Mouse (Mus musculus) testis, postnatal 10 days (tissue): Measurements from ENCODE around the gene Chrng.
A peak's percentile ranks its signal among the peaks of the same experiment; 100 is the strongest.

ENCODE experiments used
- DNase-seq: peaks from one replicate; pipeline ENCODE4 v3.0.0; 2021; ENCODE audit warnings: low spot score

Chrng gene

GRCm38 (mm10) chr1:87198119-87199065, 6.1 kb upstream of the Chrng start:
- DNase-seq: no peak

GRCm38 (mm10) chr1:87200811-87201210, 3.6 kb upstream of the Chrng start:
- no peak for DNase-seq

- DNase-seq: no peak
Observed at GRCm38 (mm10) chr1:87201848-87202247, 2.6 kb upstream of the Chrng start.

- no peak for DNase-seq
Observed at GRCm38 (mm10) chr1:87203779-87204178, 678 bp upstream of the Chrng start.

GRCm38 (mm10) chr1:87205038-87205437, 581 bp downstream of the Chrng start:
- DNase-seq: no peak

- no peak for DNase-seq
Observed at GRCm38 (mm10) chr1:87205502-87205901, 1.0 kb downstream of the Chrng start.

- DNase-seq: no peak
Observed at GRCm38 (mm10) chr1:87206339-87206738, 1.9 kb downstream of the Chrng start.

GRCm38 (mm10) chr1:87211431-87211830, 7.0 kb downstream of the Chrng start:
- DNase-seq: no peak

- peak; percentile 95 for DNase-seq
Observed at GRCm38 (mm10) chr1:87213735-87214704, 9.6 kb downstream of the Chrng start, which contains the start of gene Eif4e2. Eif4e2 (plus strand) TSS chr1:87213914.

- no peak for DNase-seq
Observed at GRCm38 (mm10) chr1:87214748-87215147, 10.3 kb downstream of the Chrng start.

GRCm38 (mm10) chr1:87217938-87218337, 13.5 kb downstream of the Chrng start:
- no peak for DNase-seq

GRCm38 (mm10) chr1:87225739-87226138, 21.3 kb downstream of the Chrng start:
- DNase-seq: no peak

- DNase-seq: no peak
Observed at GRCm38 (mm10) chr1:87226409-87227159, 22.1 kb downstream of the Chrng start.

GRCm38 (mm10) chr1:87227160-87227550, 22.7 kb downstream of the Chrng start:
- DNase-seq: no peak

- DNase-seq: no peak
Observed at GRCm38 (mm10) chr1:87230606-87231005, 26.1 kb downstream of the Chrng start.

- DNase-seq: no peak
Observed at GRCm38 (mm10) chr1:87232197-87232596, 27.7 kb downstream of the Chrng start.

- no peak for DNase-seq
Observed at GRCm38 (mm10) chr1:87239056-87239455, 34.6 kb downstream of the Chrng start.

- no peak for DNase-seq
Observed at GRCm38 (mm10) chr1:87243021-87243420, 38.6 kb downstream of the Chrng start.

GRCm38 (mm10) chr1:87245430-87245829, 41.0 kb downstream of the Chrng start:
- no peak for DNase-seq

- peak; percentile 92 for DNase-seq
Observed at GRCm38 (mm10) chr1:87245929-87246815, 41.7 kb downstream of the Chrng start.
